Mouse (Mus musculus) embryonic facial prominence, embryonic 11.5 days (tissue): ENCODE results near the gene Ubxn6. TPM values are rescaled to one million over a fixed set of nuclear protein-coding genes. Genes with fewer than 3 reads are reported as not detected.

Source experiments
- ATAC-seq: fragments of 200-750 bp; cut with Nextera tagmentation; replicated peaks from 2 replicates; pipeline ENCODE4 v1.8.0; 2017; ENCODE audit warnings: low read depth; ENCODE audit not compliant: insufficient number of reproducible peaks, low FRiP score, low TSS enrichment
- DNase-seq: peaks from one replicate; pipeline ENCODE4 v3.0.0-alpha.2; 2015; ENCODE audit warnings: low spot score
- H3K27ac ChIP-seq: fragments of 300-500 bp; sonication (generic); replicated peaks from 2 replicates; pipeline ENCODE4 v1.5.1; 2014; ENCODE audit warnings: mild to moderate bottlenecking, low read depth, low read length, control low read depth
- H3K27me3 ChIP-seq: fragments of 300-500 bp; sonication (generic); 2 replicates; pipeline ENCODE4 v1.6.1; 2014; ENCODE audit warnings: mild to moderate bottlenecking, low read length, moderate library complexity, mixed read lengths; ENCODE audit not compliant: control insufficient read depth, insufficient read depth
- H3K36me3 ChIP-seq: fragments of 300-500 bp; sonication (generic); replicated peaks from 2 replicates; pipeline ENCODE4 v1.6.1; 2014; ENCODE audit warnings: low read depth, mild to moderate bottlenecking, low read length, moderate library complexity, mixed read lengths; ENCODE audit not compliant: control insufficient read depth, insufficient read depth
- H3K4me1 ChIP-seq: fragments of 300-500 bp; sonication (generic); 2 replicates; pipeline ENCODE4 v1.6.1; 2014; ENCODE audit warnings: low read length, mixed read lengths; ENCODE audit not compliant: control insufficient read depth, insufficient read depth
- H3K4me2 ChIP-seq: fragments of 300-500 bp; sonication (generic); 2 replicates; pipeline ENCODE4 v1.6.1; 2014; ENCODE audit warnings: low read depth, mild to moderate bottlenecking, control low read depth, low read length, moderate library complexity
- H3K4me3 ChIP-seq: fragments of 300-500 bp; sonication (generic); 2 replicates; pipeline ENCODE4 v1.5.1; 2014; ENCODE audit warnings: low read depth, low read length, control low read depth
- H3K9ac ChIP-seq: fragments of 300-500 bp; sonication (generic); replicated peaks from 2 replicates; pipeline ENCODE4 v1.6.1; 2014; ENCODE audit warnings: mild to moderate bottlenecking, control low read depth, low read length
- H3K9me3 ChIP-seq: fragments of 300-500 bp; sonication (generic); replicated peaks from 2 replicates; pipeline ENCODE4 v1.6.1; 2016; ENCODE audit warnings: mild to moderate bottlenecking, low read length, inconsistent platforms, mixed read lengths; ENCODE audit not compliant: control insufficient read depth
- WGBS: fragments of 180-500 bp; shearing (Covaris S2); extraction: QIAGEN DNeasy Blood & Tissue Kit; methylation state at CpG from one replicate; pipeline ENCODE4 v1.1.7; 2014; 5-methylcytosine and 5-hydroxymethylcytosine counted together
- polyA plus RNA-seq: library from polyadenylated mRNA; unstranded; fragments of >200 nt; fragmentation: Nextera tagmentation; extraction: Ambion mirVana; gene quantifications from 2 replicates; pipeline ENCODE4 v1.2.1, GENCODE M21; 2014

Ubxn6 gene
- polyA plus RNA-seq, result 40.9 and 43.1 TPM in 2 replicates

- Histone ChIP-seq H3K4me2 (peak within 1 kb of the TSS; percentile 68), H3K4me1 (no peaks in the 10 kb centered on the region; the same call in 1 of the 2 replicates), H3K9ac (peak within 1 kb of the TSS; percentile 73), H3K4me3 (peak within 1 kb of the TSS; percentile 58), H3K36me3 (peaks cover 4% of the 10 kb centered on the region; the same call in 1 of the 2 replicates), H3K9me3 (no peaks in the 10 kb centered on the region), H3K27me3 (no peaks in the 10 kb centered on the region), H3K27ac (peak within 1 kb of the TSS; percentile 77)
- under 1% methylated on average over 35 of the region's 35 CpGs for WGBS
- ATAC-seq (peak; percentile 55), DNase-seq (peak; percentile 98)
Measured at GRCm38 (mm10) chr17:56074827-56075208, at the start of gene Ubxn6. Ubxn6 (minus strand) TSS chr17:56075028.

DNA sequence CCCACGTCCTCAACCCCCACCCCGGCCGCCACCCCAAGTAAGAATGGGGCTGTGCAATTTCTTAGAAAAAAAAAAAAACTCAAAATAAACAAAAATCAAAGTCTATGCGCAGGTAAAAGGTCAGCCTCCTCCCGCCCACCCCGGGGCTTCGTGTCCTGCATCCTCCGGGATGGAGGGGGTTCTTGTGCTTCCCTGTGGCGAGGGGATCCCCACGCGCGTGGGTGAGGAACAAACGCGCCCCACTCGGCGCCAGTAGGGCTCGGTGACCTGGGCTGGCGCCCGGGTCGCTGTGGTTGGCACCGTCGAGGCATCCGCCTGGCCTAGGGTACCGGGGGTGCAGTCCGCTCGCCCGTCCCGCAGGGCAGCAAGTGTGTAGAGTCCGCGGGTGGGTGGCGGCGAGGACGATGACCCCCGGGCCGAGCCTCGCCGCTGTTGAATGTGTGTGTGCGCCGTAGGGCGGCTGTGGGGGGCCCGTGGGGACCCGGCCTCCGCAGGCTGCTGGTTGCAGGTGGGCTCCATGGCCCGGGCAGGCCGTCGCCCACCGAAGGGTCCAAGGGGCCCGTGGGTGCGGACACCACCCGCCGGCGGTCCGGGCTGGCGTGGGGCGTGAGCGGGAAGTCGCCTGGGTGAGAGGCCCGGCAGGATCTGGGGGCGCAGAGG lies 49.0 kb upstream of the Ubxn6 start:
- Histone ChIP-seq H3K9me3 (peaks cover 4% of the 10 kb centered on the region), H3K4me2 (peak overlapping the region; percentile 76), H3K9ac (peak overlapping the region; percentile 64; the same call in 1 of the 2 replicates), H3K27ac (no peak overlapping the region), H3K4me3 (peak overlapping the region; percentile 38), H3K36me3 (no peaks in the 10 kb centered on the region), H3K27me3 (peaks cover 51% of the 10 kb centered on the region), H3K4me1 (peaks cover 8% of the 10 kb centered on the region; the same call in 1 of the 2 replicates)
- ATAC-seq, result no peak
- DNase-seq, result no peak
- WGBS, result 40% methylated on average over 55 of the region's 59 CpGs

DNA sequence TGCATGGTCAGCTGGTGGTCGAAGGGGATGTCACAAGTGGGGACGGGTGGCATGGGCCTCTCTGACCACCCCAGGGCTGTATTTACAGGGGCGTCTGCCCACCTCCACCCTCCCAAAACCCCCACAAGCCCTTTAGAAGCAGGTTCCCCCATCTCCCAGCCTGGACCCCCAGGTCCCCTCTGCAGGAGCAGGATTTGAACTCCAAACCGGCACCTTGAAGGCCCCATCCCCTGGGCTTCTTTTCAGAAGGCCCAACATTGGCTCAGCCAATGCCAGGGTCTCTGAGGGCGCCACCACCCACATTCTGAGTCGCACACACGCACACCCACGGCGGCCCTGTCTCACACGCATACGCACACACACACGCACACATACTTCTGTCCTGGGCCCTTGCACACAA lies 48.3 kb upstream of the Ubxn6 start:
- DNase-seq (no peak), ATAC-seq (no peak)
- H3K9me3 ChIP-seq, result peaks cover 4% of the 10 kb centered on the region
- H3K27me3 ChIP-seq, result peaks cover 56% of the 10 kb centered on the region
- H3K4me3 ChIP-seq, result no peak overlapping the region
- H3K9ac ChIP-seq, result no peak overlapping the region
- H3K27ac ChIP-seq, result no peak overlapping the region
- H3K4me1 ChIP-seq, result peaks cover 8% of the 10 kb centered on the region; the same call in 1 of the 2 replicates
- no peak overlapping the region for H3K4me2 ChIP-seq
- no peaks in the 10 kb centered on the region for H3K36me3 ChIP-seq
- 89% methylated on average over 12 of the region's 12 CpGs for WGBS

- Histone ChIP-seq H3K36me3 (no peaks in the 10 kb centered on the region), H3K4me1 (peaks cover 8% of the 10 kb centered on the region; the same call in 1 of the 2 replicates), H3K27me3 (peaks cover 56% of the 10 kb centered on the region), H3K9ac (no peak within 1 kb of the TSS), H3K9me3 (peaks cover 4% of the 10 kb centered on the region), H3K4me3 (no peak within 1 kb of the TSS), H3K4me2 (no peak within 1 kb of the TSS), H3K27ac (no peak within 1 kb of the TSS)
- ATAC-seq (no peak), DNase-seq (no peak)
- 66% methylated on average over 2 of the region's 2 CpGs for WGBS
Measured at GRCm38 (mm10) chr17:56121826-56122225, 47.0 kb upstream of the Ubxn6 start, which contains the start of gene Lrg1. Lrg1 (minus strand) TSS chr17:56122001.

DNA sequence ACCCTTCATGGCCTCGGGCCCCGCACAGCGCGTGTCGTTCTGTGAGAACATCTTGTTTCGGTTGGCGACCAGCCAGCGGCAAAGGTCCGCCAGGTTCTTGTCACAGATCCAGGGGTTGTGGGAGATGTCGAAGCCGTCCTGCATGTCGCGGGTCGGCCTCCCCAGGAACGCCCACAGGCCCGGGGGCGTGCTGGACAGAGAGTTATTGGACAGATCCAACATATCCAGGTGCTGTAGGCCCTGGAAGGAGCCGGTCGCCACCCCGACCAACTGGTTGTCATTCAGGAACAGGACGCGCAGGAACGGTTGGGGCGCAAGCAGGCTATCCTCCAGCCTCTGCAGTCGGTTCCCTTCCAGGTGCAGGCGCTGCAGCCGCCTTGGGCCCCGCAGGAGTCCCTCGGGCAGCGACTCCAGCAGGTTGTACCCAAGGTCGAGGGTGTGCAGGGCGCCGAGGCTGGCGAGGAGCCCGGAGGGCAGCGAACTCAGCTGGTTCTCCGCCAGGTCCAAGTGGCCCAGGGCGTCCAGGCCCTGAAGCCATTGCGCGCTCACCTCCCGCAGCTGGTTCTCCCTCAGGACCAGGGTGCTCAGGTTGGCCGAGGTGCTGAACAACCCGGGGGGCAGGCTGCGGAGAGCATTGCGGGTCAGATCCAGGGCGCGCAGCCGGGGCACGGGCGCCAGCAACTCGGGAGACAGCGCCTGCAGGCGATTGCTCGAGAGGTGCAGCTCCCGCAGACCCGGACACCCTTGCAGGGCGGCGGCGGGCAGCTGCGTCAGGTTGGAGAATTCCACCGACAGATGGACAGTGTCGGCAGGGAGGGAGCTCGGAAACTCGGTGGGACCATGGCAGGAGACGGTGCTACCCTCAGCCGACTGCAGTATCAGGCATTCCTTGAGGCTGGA lies 45.4 kb upstream of the Ubxn6 start:
- ATAC-seq (no peak), DNase-seq (no peak)
- no peak overlapping the region for H3K4me3 ChIP-seq

GRCm38 (mm10) chr17:56119431-56119830 lies 44.6 kb upstream of the Ubxn6 start:
- DNase-seq (no peak), ATAC-seq (no peak)
- Histone ChIP-seq H3K4me2 (no peak overlapping the region), H3K27ac (no peak overlapping the region), H3K27me3 (peaks cover 52% of the 10 kb centered on the region), H3K9me3 (peaks cover 4% of the 10 kb centered on the region), H3K36me3 (no peaks in the 10 kb centered on the region), H3K4me1 (peaks cover 8% of the 10 kb centered on the region; the same call in 1 of the 2 replicates), H3K4me3 (no peak overlapping the region), H3K9ac (no peak overlapping the region)
- 42% methylated on average over 12 of the region's 12 CpGs for WGBS

More for the DNA sequence above, 45.4 kb upstream of the Ubxn6 start:
- Histone ChIP-seq H3K27me3 (peaks cover 56% of the 10 kb centered on the region), H3K4me2 (no peak overlapping the region), H3K9me3 (peaks cover 4% of the 10 kb centered on the region), H3K36me3 (no peaks in the 10 kb centered on the region), H3K4me1 (peaks cover 8% of the 10 kb centered on the region; the same call in 1 of the 2 replicates), H3K9ac (no peak overlapping the region), H3K27ac (no peak overlapping the region)
- 7% methylated on average over 66 of the region's 66 CpGs for WGBS

DNA sequence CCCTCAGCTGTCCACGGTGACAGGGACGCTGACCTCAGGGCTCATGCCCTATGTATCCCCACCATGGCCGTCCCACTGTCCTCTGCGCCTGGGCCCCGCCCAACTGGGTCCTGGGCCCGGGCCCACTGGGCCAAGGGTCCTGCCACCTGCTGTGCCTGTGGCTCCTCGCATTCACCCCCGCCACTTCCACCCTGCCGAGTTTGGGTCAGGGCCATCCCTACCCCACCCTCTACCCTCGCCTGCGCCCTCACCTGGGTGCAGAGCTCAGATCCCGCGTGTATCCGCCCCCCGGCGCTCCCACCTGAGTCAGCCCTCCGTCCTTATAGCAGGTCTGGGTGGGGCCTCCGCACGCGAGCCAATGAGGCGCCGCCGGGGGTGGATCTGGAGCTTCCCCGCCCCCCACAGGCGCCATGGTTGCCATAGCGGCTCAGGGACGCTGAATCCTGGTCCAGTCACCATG lies 42.5 kb upstream of the Ubxn6 start, which contains the start of gene Plin5:
Gene Plin5, minus strand, starts transcription at position 346 of the 460 bp plus-strand sequence.
- peaks cover 3% of the 10 kb centered on the region; the same call in 1 of the 2 replicates for H3K4me1 ChIP-seq
- no peaks in the 10 kb centered on the region for H3K36me3 ChIP-seq
- H3K4me3 ChIP-seq, result peak within 1 kb of the TSS; percentile 19
- no peak for ATAC-seq
- H3K9ac ChIP-seq, result no peak within 1 kb of the TSS
- peak; percentile 70 for DNase-seq
- H3K27me3 ChIP-seq, result peaks cover 35% of the 10 kb centered on the region
- WGBS, result 1% methylated on average over 27 of the region's 27 CpGs
- no peaks in the 10 kb centered on the region; the same call in none of the 2 replicates for H3K9me3 ChIP-seq
- peak within 1 kb of the TSS; percentile 57 for H3K4me2 ChIP-seq
- no peak within 1 kb of the TSS for H3K27ac ChIP-seq
